Mouse (Mus musculus): ENCODE measurements around the gene Borcs5.

Gene Borcs5

DNA sequence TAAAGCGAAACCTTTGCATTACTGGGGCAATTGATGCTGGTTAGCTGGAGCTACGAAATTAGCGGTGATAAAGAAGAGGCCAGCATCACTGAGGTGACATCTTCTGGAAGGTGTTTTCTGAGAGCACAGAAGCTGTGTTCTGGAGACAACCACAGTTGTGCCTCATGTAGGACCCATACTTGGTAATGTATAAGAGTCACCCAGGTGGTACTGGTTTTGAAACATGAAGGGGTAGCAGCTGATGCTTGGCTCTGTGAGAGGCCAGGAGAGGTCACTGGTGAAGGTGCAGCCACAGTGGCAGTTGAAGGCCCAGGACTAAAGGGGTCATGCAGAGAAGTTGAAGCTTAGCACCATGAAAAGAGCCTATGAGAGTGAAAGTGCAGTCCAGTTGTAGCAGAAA, at the start of gene Borcs5:
Gene Borcs5, plus strand, starts transcription at position 301 of the 400 bp plus-strand sequence.
- no peak for DNase-seq

DNA sequence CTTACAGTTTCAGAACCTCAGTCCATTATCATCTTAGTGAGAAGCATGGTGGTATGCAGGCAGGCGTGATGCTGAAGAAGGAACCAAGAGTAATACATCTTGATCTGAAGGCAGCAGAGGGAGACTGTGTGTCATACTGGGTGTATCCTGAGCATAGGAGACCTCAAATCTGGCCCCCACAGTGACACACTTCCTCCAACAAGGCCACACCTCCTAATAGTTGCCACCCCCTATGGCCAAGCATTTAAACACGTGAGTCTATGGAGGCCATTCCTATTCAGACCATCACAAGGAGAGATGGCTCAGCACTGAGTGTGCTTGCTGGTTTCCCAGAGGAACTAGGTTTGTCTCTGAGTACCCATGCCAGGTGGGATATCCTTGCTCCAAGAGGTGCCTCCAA, 47.7 kb upstream of the Borcs5 start:
- no peak for DNase-seq

DNA sequence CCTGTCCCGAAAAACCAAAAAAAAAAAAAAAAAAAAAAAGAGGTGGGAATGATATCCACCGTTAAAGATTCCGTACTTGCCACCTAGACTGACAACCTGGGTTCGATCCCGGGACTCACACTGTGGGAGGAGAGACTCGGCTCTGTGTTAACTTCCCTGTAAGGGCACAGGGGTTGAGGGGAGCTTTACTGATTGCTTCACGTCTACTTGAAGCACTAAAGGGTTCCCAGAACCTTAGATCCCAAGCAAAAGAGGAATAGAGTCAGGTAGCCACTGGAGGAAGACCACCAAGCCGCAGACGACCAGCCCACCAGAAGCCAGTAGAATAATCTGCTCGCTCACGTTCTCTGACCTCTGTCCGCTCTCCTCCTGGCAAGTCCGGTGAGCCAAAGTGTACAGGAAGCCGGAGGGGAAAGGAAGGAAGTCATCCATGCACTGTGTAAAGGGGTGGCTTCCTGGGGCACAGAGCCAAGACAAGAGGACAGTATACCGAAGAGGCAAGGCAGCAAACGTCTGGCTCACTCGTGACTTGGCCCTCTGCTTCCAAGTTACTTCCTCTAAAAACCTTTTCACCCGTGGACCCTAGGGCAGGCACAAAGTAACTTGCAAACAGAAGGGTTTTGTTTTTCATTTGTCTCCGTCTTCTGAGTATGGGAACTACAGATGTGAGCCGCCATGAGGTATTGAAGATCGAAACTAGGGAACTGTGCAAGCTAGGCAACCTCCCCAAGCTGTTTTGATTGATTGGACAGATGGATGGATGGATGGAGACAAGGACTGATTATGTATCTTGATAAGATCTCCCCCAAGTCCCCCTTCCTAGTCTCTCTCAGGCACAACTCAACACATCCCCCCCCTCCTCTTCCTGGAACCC, 44.5 kb upstream of the Borcs5 start:
- peak; percentile 85 to 86 for DNase-seq

DNA sequence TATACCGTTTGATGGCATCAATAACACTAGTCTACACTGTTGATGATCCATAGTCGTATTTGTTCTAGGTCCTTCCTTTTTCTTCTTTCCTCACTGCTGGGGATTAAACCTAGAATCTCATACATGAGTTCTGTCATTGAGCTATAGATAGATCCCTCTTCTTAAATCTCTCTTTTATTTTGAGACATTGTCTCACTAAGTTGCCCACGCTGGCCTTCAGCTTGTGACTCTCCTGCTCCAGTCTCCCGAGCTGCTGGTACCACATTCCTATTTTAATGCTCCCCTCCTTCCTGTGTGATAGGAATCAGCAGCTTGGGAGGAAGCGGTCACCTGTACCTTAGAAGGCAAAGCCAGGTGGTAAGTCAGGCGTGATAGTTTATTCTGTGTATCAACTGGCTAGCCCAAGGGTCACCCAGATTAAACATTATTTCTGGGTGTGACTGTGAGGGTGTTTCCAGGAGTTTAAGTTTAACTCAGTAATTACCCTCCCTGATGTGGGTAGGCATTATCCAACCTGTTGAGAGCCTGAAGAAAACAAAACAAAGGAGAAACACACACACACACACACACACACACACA, 41.6 kb upstream of the Borcs5 start:
- DNase-seq = peak; percentile 82 to 92

DNA sequence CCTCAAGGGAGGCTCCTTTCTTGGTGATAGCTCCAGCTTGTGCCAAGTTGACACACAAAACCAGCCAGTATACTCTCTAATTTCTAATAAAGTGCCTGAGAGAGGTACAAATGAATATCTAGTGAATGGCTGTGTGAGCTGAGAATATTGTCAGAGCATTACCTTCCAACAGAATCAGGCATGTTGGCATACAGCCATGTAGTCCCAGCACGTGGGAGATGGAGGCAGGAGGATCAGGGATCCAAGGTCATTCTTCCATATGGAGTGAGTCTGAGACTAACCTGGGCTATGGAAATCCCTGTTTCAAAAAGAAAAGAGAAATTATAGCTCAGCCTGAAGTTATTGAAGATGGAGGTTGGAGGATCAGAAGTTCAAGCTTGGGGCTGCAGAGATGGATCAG, 40.1 kb upstream of the Borcs5 start:
- peak; percentile 40 to 42 for DNase-seq

DNA sequence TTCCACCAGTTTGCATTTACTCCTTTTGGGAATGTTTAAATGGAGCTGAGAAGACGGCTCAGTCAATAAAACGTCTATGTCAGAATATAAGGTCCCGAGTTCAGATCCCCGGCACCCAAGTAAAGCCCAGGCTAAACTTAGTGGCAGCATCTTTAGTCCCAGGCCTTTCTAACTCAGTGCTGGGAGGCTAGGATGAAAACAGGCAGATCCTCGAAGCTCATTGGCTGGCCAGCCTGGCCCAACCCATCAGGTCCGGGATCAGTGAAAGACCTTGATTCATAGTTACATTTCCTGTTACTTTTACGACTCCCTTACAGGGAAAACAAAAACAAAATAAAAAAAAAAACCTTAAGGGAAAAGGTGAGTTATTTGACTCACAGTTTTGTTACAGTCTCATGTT, 38.2 kb upstream of the Borcs5 start:
- DNase-seq = no peak

DNA sequence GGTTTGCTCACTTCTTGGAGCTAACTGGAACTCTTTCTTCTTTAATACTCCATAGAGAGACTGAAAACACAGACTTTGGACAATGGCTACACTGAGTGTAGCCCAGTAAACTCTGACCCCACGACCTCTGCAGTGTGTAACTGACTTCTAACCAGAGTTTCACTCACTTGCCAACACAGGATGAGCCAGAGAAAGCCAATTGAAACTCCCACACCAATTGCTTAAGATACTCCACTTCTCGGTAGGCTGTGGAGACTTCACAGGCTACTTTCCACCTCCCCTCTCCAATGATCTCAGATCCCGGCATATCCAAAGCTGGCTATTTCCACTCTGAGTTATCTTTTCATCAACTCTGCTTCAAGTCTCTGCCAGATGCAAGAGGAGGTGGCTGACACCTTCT, 37.5 kb upstream of the Borcs5 start:
- peak; percentile 72 to 85 for DNase-seq

DNA sequence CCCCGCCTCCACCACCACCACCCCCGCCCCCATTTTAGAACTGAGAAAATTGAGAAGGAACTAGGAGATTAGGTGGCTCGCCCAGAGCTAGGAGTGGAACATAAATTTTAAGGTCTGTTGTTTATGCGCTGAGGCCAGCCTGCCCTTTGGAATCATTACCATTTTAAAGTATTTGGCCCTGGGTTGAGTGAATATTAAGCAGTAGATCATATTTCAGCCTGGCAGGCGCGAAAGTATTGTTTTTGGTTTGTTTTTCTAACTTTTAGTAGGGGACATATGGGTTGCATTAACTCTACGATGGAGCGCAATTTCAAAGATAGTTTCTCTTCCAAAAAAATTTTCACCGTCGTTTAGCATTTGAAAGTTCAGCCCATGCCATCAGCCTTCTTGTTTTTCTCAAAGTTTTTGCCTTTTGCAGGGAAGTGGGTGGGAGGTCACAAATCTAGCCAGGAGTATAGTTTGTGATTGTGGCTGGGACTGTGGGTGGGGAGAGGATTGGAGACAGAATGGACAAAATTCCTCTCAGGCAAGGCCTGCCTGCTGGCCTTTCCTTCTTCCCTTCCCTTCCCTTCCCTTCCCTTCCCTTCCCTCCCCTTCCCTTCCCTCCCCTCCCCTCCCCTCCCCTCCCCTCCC, 36.8 kb upstream of the Borcs5 start:
- DNase-seq = peak; percentile 54 to 68

DNA sequence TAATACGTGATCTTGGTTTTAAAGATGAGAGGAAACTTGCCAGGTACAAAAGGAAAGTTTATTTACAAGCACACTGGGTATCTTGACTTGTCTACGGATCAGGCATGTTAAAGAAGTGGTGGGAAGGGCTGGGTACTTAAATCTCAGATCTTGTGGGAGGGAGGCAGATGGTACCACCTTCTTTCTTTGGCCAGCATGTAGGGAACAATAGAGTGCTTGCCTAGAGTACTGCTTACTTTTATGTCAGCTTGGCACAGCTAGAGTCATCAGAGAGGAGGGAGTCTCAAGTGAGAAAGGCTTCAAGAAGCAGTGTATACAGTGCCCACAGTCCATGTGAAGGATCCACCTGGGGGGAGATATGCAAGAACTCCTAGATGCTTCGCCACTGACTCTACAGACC, 34.1 kb upstream of the Borcs5 start:
- no peak for DNase-seq

DNA sequence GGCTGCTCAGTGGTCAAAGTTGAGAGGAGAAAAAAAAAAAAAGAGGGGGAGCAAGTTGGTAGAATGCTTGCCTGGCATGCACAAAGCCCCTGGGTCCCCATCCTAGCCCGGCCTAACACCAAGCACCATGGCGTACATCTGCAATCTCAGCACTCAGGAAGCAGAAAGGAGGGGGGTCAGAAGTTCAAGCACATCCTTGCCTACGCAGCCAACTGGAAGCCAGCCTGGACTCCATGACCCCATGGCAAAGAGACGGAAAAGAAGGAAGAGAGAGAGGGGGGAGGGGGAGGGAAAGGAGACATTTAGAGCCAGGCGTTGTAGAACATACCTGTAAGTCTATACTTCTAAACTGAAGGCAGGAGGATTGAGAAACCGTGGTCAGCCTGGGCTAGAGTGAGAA, 32.8 kb upstream of the Borcs5 start:
- DNase-seq = peak; percentile 70 to 74

DNA sequence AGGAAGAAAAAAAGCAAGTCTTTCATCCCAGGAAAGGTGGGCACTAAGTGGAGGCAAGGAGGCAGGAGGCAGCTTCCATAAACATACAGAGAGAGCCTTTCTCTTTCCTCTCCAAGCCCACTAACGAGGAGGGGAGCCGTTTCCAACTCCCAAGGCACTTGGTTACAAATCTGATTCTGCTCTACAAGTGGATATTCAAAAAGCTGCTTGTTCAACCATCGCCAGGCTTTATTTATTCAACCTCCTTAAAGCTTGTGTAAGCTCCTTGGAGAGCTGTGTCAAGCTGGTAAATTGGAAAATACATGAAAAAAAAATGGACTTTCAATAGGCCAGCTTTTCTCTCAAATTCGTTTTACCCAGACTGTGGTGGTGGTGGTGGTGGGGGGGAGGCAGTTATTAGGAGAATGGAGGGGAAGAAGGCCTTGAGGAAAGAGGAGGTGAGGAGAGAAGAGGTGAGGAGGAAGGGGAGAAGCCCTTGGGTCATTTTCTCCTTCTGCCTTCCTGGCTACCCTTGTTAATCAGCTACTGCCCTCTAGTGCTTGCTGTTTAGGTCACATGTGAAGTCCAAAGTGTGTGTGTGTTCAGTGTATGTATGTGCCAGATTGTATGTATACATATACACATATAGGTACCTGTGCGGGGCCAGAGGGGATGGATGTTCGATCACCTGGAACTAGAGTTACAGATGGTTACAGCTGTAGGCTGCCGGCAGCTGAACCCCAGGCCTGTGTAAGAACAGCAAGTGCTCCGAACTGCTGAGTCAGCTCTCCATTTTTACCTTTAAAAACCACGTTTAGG, 32.2 kb upstream of the Borcs5 start:
- peak; percentile 54 to 60 for DNase-seq

DNA sequence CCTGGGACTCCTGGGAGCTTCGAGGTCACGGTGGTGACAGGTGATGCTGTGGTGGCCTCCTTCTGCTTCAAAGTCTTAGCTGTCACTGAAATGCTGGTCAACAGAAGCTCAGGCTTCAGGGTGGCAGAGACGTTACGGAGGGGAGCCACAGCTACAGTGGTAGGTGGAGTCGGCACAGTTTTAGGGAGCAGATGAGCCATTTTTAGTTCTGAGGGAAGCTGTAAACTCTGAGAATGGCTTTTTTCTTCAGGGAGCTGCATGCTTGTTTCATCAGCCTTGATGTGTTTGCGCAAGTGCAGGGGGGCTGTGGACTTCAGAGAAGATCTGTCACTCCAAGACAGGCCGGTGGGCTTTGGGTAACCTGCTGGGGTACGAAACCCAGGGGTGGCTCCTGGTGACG, 28.9 kb upstream of the Borcs5 start:
- no peak for DNase-seq

DNA sequence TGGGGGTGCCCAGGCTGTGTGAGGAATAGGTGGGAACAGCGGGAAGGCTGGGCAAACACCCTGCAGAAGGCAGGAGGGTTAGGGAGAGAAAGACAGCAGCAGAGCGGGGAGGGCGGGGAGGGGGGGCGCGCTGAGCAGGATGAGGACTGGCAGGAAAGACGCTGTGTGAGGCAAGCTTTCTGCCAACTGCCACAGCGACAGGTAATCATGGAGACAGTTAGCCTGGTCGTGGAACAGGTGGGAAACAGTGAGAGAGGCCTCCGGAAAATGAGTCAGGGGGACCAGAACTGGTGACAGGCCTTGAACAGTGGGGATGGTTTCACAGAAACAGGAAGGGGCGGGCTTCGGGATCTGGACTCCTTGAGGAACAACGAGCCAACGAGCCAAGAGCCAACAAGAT, 27.4 kb upstream of the Borcs5 start:
- DNase-seq = no peak

DNA sequence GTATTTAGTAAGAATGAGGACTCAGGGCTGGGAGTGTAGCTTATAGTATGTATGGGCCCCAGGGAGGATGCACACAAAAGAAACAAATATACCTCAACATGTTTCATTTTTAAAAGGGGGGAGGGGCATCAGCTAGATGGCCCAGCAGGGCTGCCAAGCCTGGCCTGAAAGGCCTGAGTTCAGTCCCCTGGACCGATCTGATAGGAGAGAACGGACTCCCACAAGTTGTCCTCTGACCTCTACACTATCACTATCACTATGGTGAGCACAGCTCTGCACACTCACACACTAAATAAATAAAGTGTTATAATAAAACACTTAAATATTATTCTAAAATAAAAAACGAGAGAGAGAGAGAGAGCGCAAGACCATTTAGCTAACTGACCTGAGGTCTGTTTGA, 25.0 kb upstream of the Borcs5 start:
- no peak for DNase-seq

DNA sequence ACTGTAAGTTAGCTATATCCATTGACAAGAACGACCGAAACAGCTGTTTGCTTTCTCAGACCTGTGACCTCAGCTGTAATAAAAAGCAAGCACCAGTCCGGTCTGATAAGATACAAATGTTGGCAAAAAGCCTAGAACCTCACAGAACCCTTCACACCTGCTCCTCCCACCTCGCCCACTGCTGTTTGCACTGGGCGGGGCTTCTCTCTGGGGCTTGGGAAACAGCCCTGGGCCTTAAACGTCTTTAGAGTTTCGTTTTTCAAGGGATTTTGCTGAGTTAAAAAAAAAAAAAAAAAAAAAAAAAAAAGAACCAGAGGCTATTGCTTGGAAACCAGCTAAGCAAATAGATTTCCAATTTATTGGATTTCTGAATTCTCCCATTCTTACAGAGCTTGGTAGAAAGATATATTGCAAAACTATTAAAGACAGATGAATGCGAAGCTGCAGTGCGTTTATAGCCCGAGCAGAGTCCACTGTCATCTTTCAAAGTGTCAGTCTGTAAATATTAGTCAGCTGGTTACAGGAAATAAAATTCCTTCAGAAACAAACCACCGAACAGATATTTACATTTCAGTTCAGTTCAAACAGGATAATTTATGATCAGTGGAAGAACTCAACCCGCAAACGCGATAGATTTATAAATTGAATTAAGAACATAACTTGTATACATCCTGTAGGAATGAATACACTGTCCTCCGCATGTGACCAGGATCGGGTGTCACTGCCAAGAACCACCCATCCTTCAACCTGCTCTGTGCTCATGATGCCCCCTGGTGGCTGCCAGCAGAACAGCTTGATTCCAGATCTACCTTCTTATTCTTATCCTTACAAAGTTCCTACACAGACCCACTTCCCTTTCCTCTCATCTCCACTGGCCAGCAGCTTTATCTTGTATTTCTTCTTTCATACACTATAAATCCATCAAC, 24.3 kb upstream of the Borcs5 start:
- DNase-seq = peak; percentile 77 to 86

DNA sequence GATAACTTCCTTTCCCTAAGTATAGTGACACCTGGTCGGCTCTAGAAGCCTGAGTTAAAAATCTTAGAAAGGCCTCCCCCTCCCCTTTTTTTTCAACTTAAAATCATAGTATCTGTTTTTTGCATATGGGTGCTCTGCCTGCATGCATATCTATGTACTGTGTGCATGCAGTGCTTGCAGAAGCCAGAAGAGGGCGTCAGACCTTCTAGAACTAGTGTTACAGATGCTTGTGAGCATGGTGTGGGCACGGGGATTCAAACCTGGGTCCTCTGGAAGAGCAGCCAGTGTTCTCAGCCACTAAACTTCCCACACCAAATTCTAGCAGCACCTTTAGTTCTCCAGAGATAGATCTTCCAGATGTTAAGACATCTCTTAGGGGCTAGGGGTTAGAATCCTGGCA, 21.7 kb upstream of the Borcs5 start:
- DNase-seq = no peak

DNA sequence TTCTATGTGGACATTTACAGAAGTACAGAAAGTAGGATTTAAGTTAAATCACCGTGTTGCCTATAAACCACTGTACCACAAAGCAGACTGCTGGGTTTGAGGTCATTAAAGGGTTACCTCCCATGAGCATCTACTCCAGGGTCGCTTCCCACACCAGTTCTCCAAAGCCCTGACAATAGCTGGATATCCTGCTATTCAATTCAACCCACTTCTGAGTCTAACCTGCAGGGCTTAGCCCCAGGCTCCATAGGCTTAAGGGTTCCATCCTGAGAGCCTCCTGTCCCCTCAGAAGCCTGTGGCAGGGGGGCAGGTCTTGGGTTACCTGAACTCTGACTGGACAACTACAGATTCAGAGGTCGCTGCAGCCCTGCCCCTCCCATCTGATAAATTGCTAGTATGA, 19.2 kb upstream of the Borcs5 start:
- no peak for DNase-seq

DNA sequence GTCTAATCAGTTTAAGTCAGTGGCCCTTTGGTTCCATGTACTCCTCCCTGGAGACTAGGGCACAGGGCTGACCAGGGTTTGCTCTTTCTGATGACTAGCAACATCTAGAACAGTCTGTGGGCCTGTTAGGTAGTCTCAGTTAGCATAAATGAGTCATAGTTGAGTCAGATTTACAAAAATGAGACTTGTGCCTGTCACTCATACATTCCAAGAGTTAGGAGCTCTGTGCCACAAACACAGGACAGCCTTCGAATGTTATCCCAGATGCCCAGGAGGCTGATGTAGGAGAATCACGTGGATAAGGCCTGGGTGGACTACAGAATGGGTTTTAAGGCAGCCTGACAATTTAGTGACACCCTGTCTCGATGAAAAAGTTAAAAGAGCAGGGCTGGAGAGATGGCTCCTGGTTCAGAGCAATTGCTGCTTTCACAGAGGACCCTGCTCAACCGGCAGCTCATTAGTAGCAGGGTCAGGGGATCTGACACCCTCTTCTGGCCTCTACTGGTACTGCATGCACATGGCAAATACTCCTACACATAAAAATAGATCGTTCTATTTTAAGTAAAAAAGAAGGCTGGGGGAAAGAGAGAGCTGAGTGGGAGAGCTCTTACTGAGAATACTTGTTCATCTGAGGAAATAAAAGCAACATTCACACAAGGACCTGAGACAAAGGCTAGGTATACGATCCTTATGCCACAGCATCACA, 18.3 kb upstream of the Borcs5 start:
- peak in 1 of 2 experiments; percentile 34 for DNase-seq

DNA sequence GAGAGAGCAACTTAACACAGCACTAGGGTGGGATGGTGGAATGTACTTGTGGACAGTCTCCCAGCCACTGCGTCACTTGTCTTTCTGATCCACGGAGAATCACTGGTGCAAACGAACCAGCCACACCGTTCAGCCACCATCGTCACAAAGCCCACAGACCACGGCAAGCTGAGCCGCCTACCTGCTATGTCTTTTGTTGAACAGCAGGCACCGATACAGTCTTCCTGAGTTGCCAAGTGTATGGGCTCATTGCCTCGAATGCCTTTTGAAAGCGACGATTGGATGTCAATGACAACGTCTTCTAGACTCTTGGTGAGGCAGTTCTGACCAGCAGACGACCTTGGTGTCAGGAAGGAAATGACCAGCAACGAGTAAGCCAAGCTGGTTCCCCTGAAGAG, 17.8 kb upstream of the Borcs5 start:
- no peak for DNase-seq

DNA sequence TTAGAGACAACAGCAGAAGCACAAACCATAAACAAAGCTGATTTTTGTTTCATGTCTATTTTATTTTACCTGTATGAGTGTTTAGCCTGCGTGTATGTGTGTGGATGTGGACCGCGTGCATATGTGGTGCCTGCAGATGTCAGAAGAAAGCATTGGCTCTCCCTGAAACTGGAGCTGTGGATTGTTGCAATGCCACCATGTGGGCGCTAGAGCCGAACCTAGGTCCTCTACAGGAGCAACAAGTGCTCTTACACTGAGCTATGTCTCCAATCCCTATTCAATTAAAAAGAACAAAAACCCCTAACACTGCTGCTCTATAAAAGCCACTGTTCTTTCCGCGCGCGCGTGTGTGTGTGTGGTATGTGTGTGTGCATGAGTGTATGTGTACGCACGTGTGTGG, 13.9 kb upstream of the Borcs5 start:
- no peak for DNase-seq

DNA sequence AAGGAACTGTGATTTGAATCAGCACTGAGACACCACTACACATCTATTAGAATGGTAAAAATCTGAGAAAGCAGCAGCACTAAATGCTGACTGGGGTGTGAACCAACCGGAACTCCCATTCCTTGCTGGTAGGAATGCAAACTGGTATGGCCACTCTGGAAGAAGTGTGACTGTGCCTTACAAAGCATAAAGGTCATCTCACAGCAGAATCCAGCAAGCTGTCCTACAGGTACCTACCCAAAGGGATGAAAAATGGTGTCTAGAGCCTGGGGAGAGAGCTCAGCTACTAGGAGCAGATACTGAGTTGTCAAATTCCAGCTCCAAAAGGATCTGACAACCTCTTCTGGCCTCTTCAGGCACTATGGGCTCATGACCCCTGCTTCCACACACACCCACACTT, 12.7 kb upstream of the Borcs5 start:
- no peak for DNase-seq

DNA sequence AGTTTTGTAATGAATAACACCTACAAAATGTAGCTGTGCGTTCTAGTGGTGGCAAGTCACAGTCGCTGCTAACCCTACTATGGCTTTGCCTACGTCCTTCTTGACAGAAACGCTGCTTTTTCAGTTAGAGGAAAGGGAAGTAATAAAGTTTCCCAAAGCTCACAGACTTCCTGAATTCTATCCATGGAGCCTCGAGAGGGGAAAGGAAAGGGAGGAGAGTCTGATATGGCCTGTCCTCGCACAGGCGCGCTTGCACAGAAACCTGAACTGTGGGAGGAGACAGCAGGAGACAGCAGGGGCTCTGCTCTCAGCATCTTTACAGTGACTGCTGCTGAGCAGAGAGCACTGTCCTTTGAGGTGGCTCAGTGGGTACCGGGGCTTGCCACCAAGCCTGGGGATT, 8.9 kb upstream of the Borcs5 start:
- DNase-seq = no peak

Data from kidney, adult 8-10 months (tissue).